Mouse (Mus musculus) brown adipose tissue, adult 24 weeks (tissue): ENCODE measurements around the gene Casp8ap2. TPM values are rescaled to one million over a fixed set of nuclear protein-coding genes. Genes with fewer than 3 reads are reported as not detected.
A peak's percentile ranks its signal among the peaks of the same experiment; 100 is the strongest.

Experiments
- H3K27ac ChIP-seq: fragments of 200-500 bp; replicated peaks from 2 replicates; pipeline ENCODE4 v1.5.1; 2012; ENCODE audit warnings: low read depth, mild to moderate bottlenecking, low read length
- H3K4me1 ChIP-seq: fragments of 200-500 bp; 2 replicates; pipeline ENCODE4 v1.6.1; 2012; ENCODE audit warnings: low read length, mixed read lengths; ENCODE audit not compliant: control insufficient read depth, insufficient read depth, insufficient read length
- H3K4me3 ChIP-seq: fragments of 200-500 bp; 2 replicates; pipeline ENCODE4 v1.5.1; 2012; ENCODE audit warnings: low read depth, mild to moderate bottlenecking, low read length, moderate library complexity; ENCODE audit not compliant: insufficient read depth
- polyA plus RNA-seq: library from polyadenylated mRNA; stranded (reverse); fragments of >200 nt; gene quantifications from 2 replicates; pipeline ENCODE4 v1.2.4, GENCODE M21; 2012; ENCODE audit not compliant: missing spikeins, insufficient read depth, insufficient read length

The Casp8ap2 gene
- 5.1 and 7.9 TPM in 2 replicates for polyA plus RNA-seq

DNA sequence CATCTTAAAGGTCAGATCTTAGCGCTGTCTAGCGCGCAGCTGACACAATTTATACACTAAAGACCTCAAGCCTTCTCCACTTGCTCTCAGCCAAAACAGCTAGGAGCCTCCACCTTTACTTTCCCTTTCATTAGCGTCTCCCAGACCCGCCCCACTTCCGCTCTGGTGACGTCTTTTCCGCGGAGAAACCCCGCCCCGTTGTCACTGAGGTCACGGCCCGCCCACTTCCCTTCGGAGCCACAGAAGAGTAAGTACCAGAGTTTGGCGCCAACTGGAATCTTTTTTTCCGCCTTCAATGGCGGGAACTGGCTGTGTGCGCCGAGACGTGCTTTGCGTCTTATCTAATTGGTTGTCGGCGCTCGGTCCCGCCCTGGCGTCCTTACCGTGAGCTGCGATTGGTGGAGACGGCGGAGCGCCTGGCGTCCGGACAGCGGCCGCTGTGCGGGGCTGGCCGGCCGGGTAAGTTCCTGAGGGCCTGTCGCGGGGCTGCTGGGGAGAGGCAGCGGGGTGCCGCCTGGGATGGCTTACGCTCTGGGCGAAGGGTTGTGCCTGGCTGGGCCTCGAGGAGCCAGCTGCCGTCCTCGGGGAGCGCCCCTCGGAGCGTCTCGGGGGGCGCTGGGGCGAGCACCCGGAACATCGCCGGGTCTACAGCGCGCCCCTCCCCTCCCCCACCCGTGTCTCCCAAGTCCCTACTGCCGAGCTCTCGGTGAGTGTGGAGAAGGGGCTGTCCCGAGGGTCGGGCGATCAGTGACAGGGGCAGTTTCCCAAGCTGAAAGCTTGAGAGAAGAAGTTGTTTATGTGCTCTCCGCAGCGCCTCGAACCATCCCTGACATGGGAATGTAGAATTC, at the start of gene Casp8ap2:
Casp8ap2 (plus strand) TSS at position 418 of the 848 bp plus-strand sequence.
- H3K4me1 ChIP-seq = no peaks in the 10 kb centered on the region
- peak within 1 kb of the TSS; percentile 73 for H3K4me3 ChIP-seq
- H3K27ac ChIP-seq = peak within 1 kb of the TSS; percentile 85

- H3K4me3 ChIP-seq = no peak overlapping the region
- 0 out of 2 replicates have a peak, but pooled peaks cover 3% of the 10 kb centered on the region for H3K4me1 ChIP-seq
- H3K27ac ChIP-seq = no peak overlapping the region
Measured at GRCm38 (mm10) chr4:32569054-32569453, 46.2 kb upstream of the Casp8ap2 start.

DNA sequence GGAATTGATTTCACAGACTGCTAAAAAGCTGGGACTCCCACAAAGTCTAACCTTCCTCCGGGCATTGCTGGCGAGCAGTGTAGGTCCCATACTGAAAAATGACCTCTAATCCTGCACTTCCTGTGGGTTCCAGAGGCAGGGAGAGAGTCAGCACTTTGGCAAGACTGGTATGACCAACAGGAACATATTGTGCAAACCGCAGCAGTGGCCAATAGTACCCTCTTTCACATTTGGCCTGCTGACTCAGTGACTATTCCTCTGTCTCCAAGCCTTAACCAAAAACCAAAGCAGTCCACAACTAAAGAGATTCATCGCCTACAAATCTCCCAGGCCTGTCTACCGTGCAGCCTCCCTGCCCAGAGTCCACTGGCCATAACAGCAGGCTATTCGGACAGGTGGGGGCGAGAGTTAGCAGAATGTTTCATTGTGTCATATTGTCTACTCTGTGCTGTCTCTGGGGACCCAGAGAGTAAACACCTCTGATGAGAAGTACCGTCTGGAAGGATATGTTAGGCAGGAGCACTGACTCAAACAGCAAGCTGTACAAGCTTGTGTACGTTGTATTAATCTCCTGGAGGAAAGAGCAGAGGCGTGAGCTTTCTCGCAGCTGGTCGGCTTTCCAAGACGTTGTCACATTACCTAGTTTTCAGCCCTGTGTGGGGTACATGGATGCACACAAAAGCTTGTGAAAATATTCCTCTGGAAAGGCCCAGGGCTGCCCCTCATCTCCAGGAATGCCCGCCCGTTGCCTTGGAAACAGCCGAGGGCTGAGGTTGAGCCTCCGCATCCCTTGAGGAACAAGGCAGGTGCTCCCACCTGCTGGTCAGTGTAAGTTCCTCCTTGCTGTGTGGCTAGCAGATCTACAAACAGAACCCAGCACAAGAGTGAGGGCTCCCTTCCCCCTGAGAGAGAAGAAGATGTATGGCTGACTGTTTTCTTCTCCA, 45.0 kb upstream of the Casp8ap2 start:
- H3K27ac ChIP-seq = peak overlapping the region; percentile 31
- no peak overlapping the region for H3K4me3 ChIP-seq
- H3K4me1 ChIP-seq = 0 out of 2 replicates have a peak, but pooled peaks cover 3% of the 10 kb centered on the region

DNA sequence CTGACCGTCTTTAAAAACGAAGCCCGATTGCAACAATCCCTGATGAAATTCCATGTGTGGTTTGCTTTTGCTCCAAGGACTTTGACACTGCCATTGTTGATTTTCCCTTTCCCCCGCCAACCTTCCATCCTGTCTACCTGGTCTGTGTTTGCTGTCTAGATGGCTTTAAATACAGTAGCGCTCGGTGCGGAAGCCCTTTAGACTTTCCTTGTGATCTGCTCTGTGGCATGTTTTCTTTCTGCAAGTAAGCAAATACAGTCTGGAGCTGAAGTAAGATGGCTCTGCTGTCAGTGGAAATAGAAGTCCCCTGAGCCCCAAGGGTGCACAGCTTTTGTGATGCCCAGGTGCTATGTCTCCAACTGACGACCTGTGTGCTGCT, 44.3 kb upstream of the Casp8ap2 start:
- 0 out of 2 replicates have a peak, but pooled peaks cover 3% of the 10 kb centered on the region for H3K4me1 ChIP-seq
- no peak overlapping the region for H3K27ac ChIP-seq
- H3K4me3 ChIP-seq = no peak overlapping the region

- Histone ChIP-seq H3K27ac (no peak overlapping the region), H3K4me3 (no peak overlapping the region), H3K4me1 (0 out of 2 replicates have a peak, but pooled peaks cover 3% of the 10 kb centered on the region)
Measured at GRCm38 (mm10) chr4:32571441-32571840, 43.8 kb upstream of the Casp8ap2 start.

GRCm38 (mm10) chr4:32572118-32572517, 43.1 kb upstream of the Casp8ap2 start:
- Histone ChIP-seq H3K4me3 (no peak overlapping the region), H3K27ac (no peak overlapping the region), H3K4me1 (0 out of 2 replicates have a peak, but pooled peaks cover 3% of the 10 kb centered on the region)

DNA sequence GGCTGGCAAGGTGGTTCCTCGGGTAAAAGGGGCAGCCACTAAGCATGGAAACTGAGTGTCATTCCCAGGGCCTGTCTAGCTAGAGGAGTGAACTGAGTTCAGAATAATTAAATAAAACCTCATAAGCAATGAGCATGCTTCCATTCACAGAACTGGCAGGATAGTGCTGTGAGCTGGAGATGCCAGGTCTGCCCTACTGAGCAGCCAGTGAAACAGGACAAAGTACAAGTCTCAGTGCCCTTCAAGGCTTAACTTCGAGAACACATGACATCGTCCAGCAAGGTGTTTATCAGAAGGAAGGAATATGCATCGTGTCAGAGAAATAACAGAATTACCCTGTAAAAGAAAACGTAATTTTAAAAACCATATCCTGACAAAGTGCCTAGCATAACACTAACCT, 41.7 kb upstream of the Casp8ap2 start:
- Histone ChIP-seq H3K4me1 (0 out of 2 replicates have a peak, but pooled peaks cover 3% of the 10 kb centered on the region), H3K27ac (no peak overlapping the region), H3K4me3 (no peak overlapping the region)

GRCm38 (mm10) chr4:32574604-32575003, 40.6 kb upstream of the Casp8ap2 start:
- Histone ChIP-seq H3K4me1 (no peaks in the 10 kb centered on the region), H3K27ac (no peak overlapping the region), H3K4me3 (no peak overlapping the region)

DNA sequence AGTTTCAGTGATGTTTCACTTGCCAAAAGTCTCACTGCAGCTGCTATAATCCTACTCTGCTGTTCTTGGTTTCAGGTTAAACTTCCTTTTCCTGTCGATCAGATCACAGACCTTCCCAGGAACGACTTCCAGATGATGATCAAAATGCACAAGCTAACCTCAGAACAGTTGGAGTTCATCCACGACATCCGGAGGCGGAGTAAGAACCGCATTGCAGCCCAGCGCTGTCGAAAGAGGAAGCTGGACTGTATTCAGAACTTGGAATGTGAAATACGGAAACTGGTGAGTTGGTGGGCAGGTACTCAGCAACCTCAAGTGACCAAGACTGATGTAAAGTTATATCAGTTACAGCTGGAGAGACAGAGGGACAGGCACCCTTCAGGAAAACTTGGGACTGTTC, 40.1 kb upstream of the Casp8ap2 start:
- H3K4me3 ChIP-seq = no peak overlapping the region
- H3K27ac ChIP-seq = no peak overlapping the region
- no peaks in the 10 kb centered on the region for H3K4me1 ChIP-seq

GRCm38 (mm10) chr4:32579850-32580249, 35.4 kb upstream of the Casp8ap2 start:
- no peak overlapping the region for H3K4me3 ChIP-seq
- H3K4me1 ChIP-seq = no peaks in the 10 kb centered on the region
- H3K27ac ChIP-seq = no peak overlapping the region

- H3K4me3 ChIP-seq = no peak overlapping the region
Measured at GRCm38 (mm10) chr4:32584181-32584580, 31.1 kb upstream of the Casp8ap2 start.

DNA sequence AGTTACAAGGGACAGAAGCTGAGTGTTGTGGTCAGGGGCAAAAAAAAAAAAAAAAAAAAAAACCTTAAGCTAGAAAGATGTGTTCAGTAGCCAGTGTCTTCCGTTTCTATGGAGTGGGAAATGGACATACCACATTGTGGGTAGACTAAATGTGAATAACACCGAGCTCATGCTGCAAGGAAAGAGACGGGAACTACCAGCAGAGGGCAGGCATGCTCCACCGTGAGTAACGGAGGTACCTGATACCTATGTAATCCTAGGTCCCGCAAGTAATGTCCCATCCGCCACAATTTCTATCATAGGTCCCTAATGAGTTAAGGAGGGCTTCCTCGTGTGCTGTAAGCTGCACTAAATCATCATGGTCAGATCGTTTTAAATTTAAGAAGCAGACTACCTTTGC, 28.7 kb upstream of the Casp8ap2 start:
- no peaks in the 10 kb centered on the region for H3K4me1 ChIP-seq
- no peak overlapping the region for H3K4me3 ChIP-seq
- no peak overlapping the region for H3K27ac ChIP-seq

More at GRCm38 (mm10) chr4:32584181-32584580, 31.1 kb upstream of the Casp8ap2 start:
- Histone ChIP-seq H3K27ac (no peak overlapping the region), H3K4me1 (no peaks in the 10 kb centered on the region)

GRCm38 (mm10) chr4:32587543-32587942, 27.7 kb upstream of the Casp8ap2 start:
- Histone ChIP-seq H3K4me3 (no peak overlapping the region), H3K4me1 (no peaks in the 10 kb centered on the region), H3K27ac (no peak overlapping the region)

- Histone ChIP-seq H3K27ac (no peak overlapping the region), H3K4me3 (no peak overlapping the region), H3K4me1 (no peaks in the 10 kb centered on the region)
Measured at GRCm38 (mm10) chr4:32588237-32588636, 27.0 kb upstream of the Casp8ap2 start.

DNA sequence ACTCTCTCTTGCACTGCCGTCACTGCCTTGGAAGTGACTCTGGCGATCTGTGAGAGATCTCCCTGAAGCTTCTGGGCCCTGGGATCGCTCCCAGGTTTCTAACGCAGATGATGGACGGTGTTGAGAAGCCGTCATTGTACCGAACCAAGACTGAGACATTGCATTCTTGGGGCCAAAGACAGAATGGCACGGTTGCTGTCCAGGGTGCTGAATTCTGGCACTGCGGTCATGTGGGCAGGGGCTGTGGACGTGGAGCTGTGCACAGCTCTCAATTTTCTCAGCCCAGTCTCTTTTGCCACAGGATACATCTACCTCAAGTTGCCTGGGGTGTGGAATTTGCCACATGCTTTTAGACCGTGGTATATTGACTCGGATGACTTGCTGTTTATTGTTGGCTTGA, 14.1 kb upstream of the Casp8ap2 start:
- H3K4me3 ChIP-seq = no peak overlapping the region
- no peak overlapping the region for H3K27ac ChIP-seq
- no peaks in the 10 kb centered on the region for H3K4me1 ChIP-seq
